Mouse (Mus musculus): ENCODE data around the gene Atg101. TPM values are rescaled to one million over a fixed set of nuclear protein-coding genes. Genes with fewer than 3 reads are reported as not detected.

Gene Atg101
- total RNA-seq, 1 experiment from 2014 or later, result 30.7 TPM

DNA sequence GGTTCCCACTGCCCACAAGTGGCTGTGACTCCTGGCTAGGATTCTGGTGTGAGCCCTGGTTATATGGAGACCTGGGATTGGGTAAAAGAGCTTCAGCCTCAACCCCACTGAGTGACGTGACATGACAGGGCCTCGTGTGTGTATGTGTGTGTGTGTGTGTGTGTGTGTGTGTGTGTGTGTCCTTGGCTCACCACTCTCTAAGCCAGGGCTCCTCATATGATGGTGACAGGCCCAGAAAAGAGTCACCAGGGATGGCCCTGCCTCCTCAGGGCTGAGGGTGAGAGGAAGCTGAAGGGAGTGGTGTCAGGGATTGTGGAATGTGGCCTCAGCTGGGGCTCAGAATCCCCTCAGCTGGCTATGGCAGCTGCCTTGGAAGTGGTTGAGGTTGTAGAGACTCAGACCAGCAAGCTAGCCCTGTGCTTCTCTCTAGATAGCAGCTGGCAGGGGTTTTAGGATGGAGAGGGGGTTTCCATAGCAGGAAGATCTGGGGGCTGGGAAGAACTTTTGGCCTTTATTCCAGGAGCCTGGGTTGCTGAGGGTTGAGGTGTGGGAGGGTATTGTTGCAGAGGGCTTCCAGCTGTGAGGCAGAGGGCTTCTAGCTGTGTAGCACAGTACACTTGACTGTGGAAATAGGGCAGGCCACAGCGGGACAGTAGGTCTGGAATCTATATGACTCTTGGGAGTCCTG is 44.9 kb downstream of the Atg101 start:
- no peak for ATAC-seq (replicated peaks; ENCODE audit: low read depth, poor library complexity, severe bottlenecking)

DNA sequence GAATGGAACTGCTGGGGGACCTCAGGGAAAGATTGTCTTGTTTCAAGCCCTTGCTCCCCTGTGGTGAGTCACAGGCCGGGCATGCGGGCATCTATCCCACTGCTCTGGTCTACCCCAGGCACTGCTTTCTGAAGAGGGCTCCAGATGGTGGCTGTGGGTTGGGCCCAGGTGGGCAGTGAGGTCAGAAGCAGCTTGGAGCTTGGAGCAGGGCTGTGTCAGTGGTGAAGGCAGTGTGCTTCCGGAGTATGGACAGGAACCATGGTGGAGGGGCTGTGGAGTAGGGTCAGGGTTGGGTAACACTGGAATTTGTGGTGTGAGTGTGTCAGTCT is 45.5 kb downstream of the Atg101 start:
- no peak for ATAC-seq (replicated peaks; ENCODE audit: low read depth, poor library complexity, severe bottlenecking)

DNA sequence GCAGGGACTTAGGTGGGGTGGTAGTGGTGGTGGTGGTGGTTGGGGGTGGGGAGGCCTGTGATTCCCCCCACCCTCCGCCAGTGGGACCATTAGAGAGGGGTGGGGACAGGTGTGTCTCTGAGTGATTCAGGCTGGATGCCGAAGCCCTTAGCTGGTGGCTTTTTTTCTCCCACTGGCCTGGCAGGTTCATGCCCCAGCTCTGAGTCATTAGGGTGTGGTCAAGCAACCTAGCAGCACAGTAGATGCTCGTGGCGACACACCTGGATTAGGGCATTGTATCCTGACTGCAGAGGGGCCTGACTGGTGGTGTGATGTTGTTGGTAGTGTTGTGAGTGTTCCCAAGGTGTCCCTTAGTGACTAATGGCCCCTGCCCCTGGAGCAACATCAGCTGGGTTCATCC is 47.0 kb downstream of the Atg101 start:
- ATAC-seq (replicated peaks; ENCODE audit: low read depth, poor library complexity, severe bottlenecking), result no peak

DNA sequence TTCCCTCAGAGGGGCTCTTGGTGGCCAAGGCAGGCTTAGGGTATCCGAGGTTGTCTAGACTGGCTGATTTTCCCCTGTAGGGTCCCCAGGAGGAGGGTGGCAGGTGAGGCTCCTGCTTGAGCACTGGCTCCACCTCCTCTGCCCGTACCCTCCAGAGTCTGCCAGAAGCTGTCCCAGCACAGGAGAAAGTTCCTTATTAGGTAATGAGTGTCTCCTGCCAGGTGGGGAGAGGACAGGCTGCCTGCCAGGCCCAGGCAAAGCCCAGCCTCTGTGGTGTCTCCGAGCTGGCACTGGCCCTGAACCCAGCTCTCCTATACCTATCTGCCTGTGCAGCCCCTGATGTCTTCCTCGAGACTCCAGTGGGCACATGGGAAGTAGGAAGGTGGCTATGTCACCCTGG is 48.3 kb downstream of the Atg101 start:
- ATAC-seq (replicated peaks; ENCODE audit: low read depth, poor library complexity, severe bottlenecking), result no peak

DNA sequence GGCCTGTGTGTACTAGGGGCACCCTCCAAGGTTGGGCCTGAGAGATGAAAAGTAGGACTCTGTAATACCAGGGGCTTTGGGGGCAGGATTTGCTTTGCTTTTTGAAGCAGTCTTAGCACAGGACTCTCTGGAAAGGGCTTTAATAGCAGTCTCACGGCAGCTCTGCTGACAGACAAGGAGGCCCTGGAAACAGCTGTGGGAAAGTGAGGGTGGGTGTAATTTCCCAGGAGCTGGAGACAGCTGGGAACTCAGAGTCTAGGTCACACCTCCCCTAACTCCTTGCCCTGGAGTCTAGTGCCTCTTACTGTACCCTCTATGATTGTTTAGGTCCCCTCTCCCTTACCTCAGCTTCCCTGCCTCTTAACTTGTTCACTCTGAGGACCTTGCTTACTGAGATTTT is 49.1 kb downstream of the Atg101 start:
- ATAC-seq (replicated peaks; ENCODE audit: low read depth, poor library complexity, severe bottlenecking), result no peak

DNA sequence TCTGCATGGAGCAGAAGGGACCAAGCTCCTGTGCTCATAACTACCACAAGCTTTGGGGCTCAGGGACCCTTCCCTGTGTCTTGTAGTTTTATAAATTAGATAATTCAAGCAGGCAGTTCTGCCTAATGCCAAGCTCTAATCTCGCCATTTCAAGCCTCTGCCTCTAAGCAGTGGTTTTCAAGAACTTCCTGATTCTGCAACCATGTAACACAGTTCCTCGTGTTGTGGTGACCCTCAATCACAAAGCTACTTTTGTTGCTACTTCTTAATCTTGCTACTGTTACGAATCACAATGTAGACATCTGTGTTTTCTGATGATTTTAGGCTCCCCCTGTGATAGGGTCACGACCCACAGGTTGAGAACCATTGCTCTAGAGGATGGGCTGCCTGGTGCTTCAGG is 49.6 kb downstream of the Atg101 start:
- peak; percentile 50 for ATAC-seq (replicated peaks; ENCODE audit: low read depth, poor library complexity, severe bottlenecking)

DNA sequence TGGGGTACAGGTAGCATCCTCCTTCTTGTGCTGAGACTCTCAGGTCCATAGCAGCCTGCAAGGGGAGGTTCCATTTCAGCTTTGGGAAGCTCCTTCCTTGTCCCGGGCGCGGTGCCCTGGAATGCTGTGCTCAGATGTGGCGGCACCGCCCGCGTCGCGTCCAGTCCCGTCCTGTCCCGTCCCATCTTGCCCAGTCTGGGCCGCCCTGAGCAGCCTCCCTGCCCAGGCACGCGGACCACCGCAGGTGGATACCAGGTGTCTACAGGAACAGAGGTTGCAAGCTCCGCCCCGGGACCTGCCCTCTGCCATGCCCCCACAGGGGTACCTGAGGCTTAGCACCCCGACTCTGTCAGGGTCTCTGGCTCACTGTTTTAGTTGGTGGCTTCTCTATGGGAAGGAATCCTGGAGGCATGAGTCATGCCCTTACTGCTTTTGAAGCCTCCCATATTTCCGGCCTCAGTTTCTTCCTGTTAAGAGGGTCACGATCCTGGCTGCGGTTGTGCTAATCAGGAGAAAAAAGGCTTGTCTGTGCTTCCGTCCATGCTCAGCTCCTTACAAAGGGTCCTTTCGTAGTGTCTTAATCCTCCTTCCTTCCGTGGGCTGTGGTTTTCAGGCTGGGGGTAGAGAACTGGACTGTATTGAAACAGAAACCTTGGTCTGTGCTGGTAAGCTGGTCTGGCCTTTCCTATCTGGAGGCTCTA is 52.6 kb downstream of the Atg101 start:
- peak; percentile 71 for ATAC-seq (replicated peaks; ENCODE audit: low read depth, poor library complexity, severe bottlenecking)

DNA sequence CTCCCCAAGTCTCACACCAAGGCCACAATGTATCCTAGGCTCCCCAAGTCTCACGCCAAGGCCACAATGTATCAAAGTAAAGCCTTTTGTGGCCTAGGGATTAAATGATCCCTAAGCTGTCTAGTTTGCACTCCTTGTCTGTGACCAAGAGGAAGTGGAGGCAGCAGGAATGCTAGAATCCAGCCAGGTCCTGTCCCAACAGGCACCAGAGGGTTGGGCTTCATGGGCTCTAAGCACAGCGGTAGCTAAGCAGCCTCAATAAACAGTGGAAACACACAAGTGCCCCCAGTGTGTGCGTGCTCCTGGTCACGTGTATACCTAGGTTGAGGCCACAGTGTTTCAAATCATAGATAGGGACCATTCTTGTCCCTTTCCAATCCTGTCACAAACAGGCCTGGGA is 54.3 kb downstream of the Atg101 start:
- no peak for ATAC-seq (replicated peaks; ENCODE audit: low read depth, poor library complexity, severe bottlenecking)

DNA sequence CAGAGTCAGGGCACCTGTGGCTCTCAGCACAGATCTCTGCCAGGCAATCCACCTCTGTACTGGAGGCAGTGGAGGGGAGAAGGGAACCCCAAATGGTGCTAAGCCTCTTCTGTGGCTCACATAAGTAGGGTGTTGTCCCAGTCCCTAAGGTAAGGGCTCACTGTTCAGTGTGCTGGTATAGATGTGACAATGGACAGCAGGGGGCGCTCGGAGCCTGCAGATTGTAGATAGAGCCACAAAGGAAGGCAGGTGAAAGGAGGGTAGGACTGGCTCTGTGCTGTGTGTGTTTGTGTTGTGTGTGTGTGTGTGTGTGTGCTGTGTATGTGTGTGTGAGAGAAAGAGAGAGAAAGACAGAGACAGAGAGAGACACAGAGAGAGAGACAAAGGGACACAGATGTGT is 55.5 kb downstream of the Atg101 start:
- peak; percentile 61 for ATAC-seq (replicated peaks; ENCODE audit: low read depth, poor library complexity, severe bottlenecking)

Other genes with a start within 250 kb of the Atg101 start
- gene Gm47841, start 236.9 kb upstream of the Atg101 start, total RNA-seq (2017), result not detected in 2 replicates
- not detected in 2 replicates for gene Fignl2, start 205.7 kb upstream of the Atg101 start, total RNA-seq (2017)
- not detected in 2 replicates for gene Ankrd33, start 168.5 kb upstream of the Atg101 start, total RNA-seq (2017)
- gene Acvrl1, start 155.8 kb upstream of the Atg101 start, total RNA-seq (2017), result 0.49 and 5.8 TPM in 2 replicates
- gene Acvr1b, start 110.2 kb upstream of the Atg101 start, total RNA-seq (2017), result 11.6 and 13.4 TPM in 2 replicates
- 2.1 and 4.7 TPM in 2 replicates for gene Grasp, start 60.1 kb upstream of the Atg101 start, total RNA-seq (2017)
- gene Nr4a1, start 30.0 kb upstream of the Atg101 start, total RNA-seq (2017), result 24.2 and 32.7 TPM in 2 replicates
- 0.78 TPM in 1 of 2 replicates, not detected in the other for gene 6030408B16Rik, start 8.9 kb downstream of the Atg101 start, total RNA-seq (2017)
- gene Krt80, start 85.9 kb downstream of the Atg101 start, total RNA-seq (2017), result 1.5 and 1.7 TPM in 2 replicates
- gene Krt7, start 126.8 kb downstream of the Atg101 start, total RNA-seq (2017), result 0.96 and 4.9 TPM in 2 replicates
- 0.09 TPM in 1 of 2 replicates, not detected in the other for gene Krt87, start 154.5 kb downstream of the Atg101 start, total RNA-seq (2017)
- gene Krt88, start 163.5 kb downstream of the Atg101 start, total RNA-seq (2017), result not detected in 2 replicates
- not detected in 2 replicates for gene Krt81, start 179.5 kb downstream of the Atg101 start, total RNA-seq (2017)
- not detected in 2 replicates for gene Krt86, start 189.2 kb downstream of the Atg101 start, total RNA-seq (2017)
- not detected in 2 replicates for gene Krt83, start 207.2 kb downstream of the Atg101 start, total RNA-seq (2017)
- not detected in 2 replicates for gene Gm49425, start 233.0 kb downstream of the Atg101 start, total RNA-seq (2017)
- not detected in 2 replicates for gene Krt84, start 248.5 kb downstream of the Atg101 start, total RNA-seq (2017)